Mouse (Mus musculus) liver, adult 2 months (tissue): ENCODE measurements around the gene Ppp1r1b. TPM values are rescaled to one million over a fixed set of nuclear protein-coding genes. Genes with fewer than 3 reads are reported as not detected.

Experiments used
- DNase-seq: peaks from one replicate; pipeline ENCODE4 v3.0.0-alpha.2; 2011; ENCODE audit warnings: low read depth, low spot score; ENCODE audit errors: extremely low read depth
- H3K27ac ChIP-seq: fragments of 200-500 bp; replicated peaks from 2 replicates; pipeline ENCODE4 v1.5.1; 2012; ENCODE audit warnings: low read depth, mild to moderate bottlenecking, control low read depth, inconsistent platforms, low read length; ENCODE audit not compliant: insufficient read depth
- H3K27me3 ChIP-seq: fragments of 200-500 bp; 2 replicates; pipeline ENCODE4 v1.6.1; 2012; ENCODE audit warnings: mild to moderate bottlenecking, moderate library complexity, low read length, inconsistent platforms; ENCODE audit not compliant: control insufficient read depth, insufficient read depth
- H3K36me3 ChIP-seq: fragments of 200-500 bp; 2 replicates; pipeline ENCODE4 v1.6.1; 2012; ENCODE audit warnings: low read length, inconsistent platforms; ENCODE audit not compliant: control insufficient read depth, insufficient read depth
- H3K4me1 ChIP-seq: fragments of 200-500 bp; 2 replicates; pipeline ENCODE4 v1.6.1; 2011; ENCODE audit warnings: low read length; ENCODE audit not compliant: control insufficient read depth, insufficient read depth
- H3K4me3 ChIP-seq: fragments of 200-500 bp; 2 replicates; pipeline ENCODE4 v1.5.1; 2011; ENCODE audit warnings: low read depth, mild to moderate bottlenecking, control low read depth, low read length, moderate library complexity; ENCODE audit not compliant: insufficient read depth
- H3K79me2 ChIP-seq: fragments of 200-500 bp; 2 replicates; pipeline ENCODE4 v1.6.1; 2012; ENCODE audit warnings: inconsistent platforms, mild to moderate bottlenecking, low read length, moderate library complexity; ENCODE audit not compliant: control insufficient read depth, insufficient read depth
- H3K9ac ChIP-seq: fragments of 200-500 bp; 2 replicates; pipeline ENCODE4 v1.6.1; 2012; ENCODE audit warnings: low read depth, mild to moderate bottlenecking, control low read depth, inconsistent platforms, low read length
- CTCF ChIP-seq: fragments of 200-500 bp; IDR thresholded peaks from 2 replicates; pipeline ENCODE4 v1.5.1; 2011; ENCODE audit warnings: low read depth, low read length, control low read depth
- POLR2A ChIP-seq: fragments of 200-500 bp; IDR thresholded peaks from 2 replicates; pipeline ENCODE4 v1.6.1; 2011; ENCODE audit warnings: low read length, control low read depth; ENCODE audit not compliant: insufficient read depth; ENCODE audit errors: extremely low read depth
- WGBS: fragments of 180-500 bp; shearing (Covaris S2); methylation state at CpG from one replicate; pipeline ENCODE4 v1.1.7; 2018; 5-methylcytosine and 5-hydroxymethylcytosine counted together
- polyA plus RNA-seq: library from polyadenylated mRNA; depleted of rRNA; stranded (reverse); fragments of >200 nt; gene quantifications from 2 replicates; pipeline ENCODE4 v1.2.3, GENCODE M21; 2012
- total RNA-seq: library from RNA; depleted of rRNA; stranded (reverse); fragments of >200 nt; gene quantifications from 2 replicates; pipeline ENCODE4 v1.2.3, GENCODE M21; 2014

Gene Ppp1r1b
- total and polyA plus RNA-seq, 2 experiments: 0.55 to 4.3 TPM

DNA sequence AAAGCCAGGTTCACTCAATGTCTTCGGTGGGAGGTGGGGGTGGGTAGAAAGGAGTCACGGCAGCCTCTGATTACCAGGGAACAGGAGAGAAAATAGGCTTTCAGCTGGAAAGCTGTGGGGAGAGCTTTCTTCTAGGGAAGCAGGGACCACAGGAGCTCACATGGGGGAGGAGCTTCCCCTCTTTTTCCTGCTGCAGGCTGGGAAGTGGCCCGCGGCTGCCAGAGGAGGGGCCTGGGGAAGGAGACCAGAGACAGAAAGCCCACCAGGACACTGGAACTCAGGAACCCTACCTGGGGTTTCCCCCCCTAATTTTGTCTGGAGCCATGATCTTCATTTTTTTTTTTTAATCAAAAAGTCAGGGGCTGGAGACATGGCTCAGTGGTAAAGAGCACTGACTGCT is 7.6 kb upstream of the Ppp1r1b start:
- no peak for TF ChIP-seq POLR2A
- no peak for TF ChIP-seq CTCF
- Histone ChIP-seq H3K9ac (no peak overlapping the region), H3K79me2 (no peaks in the 10 kb centered on the region), H3K36me3 (no peaks in the 10 kb centered on the region), H3K4me3 (no peak overlapping the region), H3K27ac (no peak overlapping the region), H3K27me3 (peaks cover 10% of the 10 kb centered on the region; the same call in 1 of the 2 replicates), H3K4me1 (no peaks in the 10 kb centered on the region; the same call in none of the 2 replicates)
- no peak for DNase-seq
- WGBS: 27% methylated on average over 4 of the region's 4 CpGs

- Histone ChIP-seq H3K27me3 (peaks cover 10% of the 10 kb centered on the region; the same call in 1 of the 2 replicates), H3K79me2 (no peaks in the 10 kb centered on the region), H3K4me1 (no peaks in the 10 kb centered on the region; the same call in none of the 2 replicates), H3K36me3 (no peaks in the 10 kb centered on the region), H3K4me3 (no peak overlapping the region), H3K27ac (no peak overlapping the region), H3K9ac (no peak overlapping the region)
- 73% methylated on average over 4 of the region's 4 CpGs for WGBS
- no peak for TF ChIP-seq POLR2A
- no peak for TF ChIP-seq CTCF
- DNase-seq: no peak
Measured at GRCm38 (mm10) chr11:98341174-98341573, 7.0 kb upstream of the Ppp1r1b start.

DNA sequence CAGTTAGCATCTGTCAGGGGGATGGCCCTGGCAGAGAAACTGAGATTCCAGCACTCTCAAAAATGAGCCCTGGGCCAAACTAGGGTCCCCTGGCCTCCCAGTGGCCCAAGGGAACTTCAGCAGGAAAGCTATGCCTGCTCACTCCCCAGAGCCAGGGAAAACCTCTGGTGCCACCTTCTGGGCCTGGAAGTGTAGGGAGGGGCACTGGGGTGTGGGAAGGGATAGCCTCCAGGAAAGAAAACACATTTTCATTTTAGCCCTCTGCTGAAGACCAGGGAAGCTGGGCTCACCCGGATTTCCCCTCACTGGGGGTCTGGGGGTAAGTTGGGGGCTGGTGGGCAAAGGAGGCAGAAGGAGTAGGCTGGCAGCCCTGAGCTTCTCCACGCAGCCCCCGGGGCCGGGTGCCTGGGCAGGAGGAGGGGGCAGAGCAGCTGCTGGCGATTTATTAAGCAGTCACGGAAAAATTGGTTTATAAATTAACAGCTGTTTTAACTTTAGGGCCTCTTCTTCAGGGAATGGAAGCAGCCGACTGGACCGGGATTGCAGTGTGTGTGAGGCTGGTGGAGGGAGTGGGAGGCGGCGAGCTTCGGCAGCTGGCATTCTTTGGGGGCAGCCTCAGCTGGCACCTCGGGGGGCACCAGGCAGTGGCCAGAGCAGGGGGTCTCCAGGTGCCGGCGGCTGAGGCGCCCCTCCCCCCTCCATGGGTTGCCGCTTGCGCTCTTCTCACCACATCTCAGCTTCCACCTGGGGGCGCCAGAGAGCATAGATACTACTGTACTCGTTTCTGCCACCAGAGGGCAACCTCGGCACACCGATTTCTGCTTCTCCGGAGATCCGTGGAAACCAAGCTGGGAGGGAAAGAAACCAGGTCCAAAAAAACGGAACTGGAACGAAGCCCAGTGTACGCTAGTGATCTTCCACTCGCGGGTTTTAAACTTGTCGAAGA is 5.9 kb upstream of the Ppp1r1b start:
- Histone ChIP-seq H3K27ac (no peak overlapping the region), H3K4me1 (no peaks in the 10 kb centered on the region; the same call in none of the 2 replicates), H3K27me3 (peaks cover 14% of the 10 kb centered on the region; the same call in 1 of the 2 replicates), H3K79me2 (no peaks in the 10 kb centered on the region), H3K4me3 (no peak overlapping the region; the same call in 1 of the 2 replicates), H3K9ac (no peak overlapping the region), H3K36me3 (no peaks in the 10 kb centered on the region)
- WGBS: 4% methylated on average over 29 of the region's 29 CpGs
- peak; percentile 65 for DNase-seq
- TF ChIP-seq POLR2A: no peak
- peak; percentile 100 for TF ChIP-seq CTCF

- Histone ChIP-seq H3K27ac (no peak overlapping the region), H3K9ac (no peak overlapping the region), H3K4me1 (no peaks in the 10 kb centered on the region; the same call in 1 of the 2 replicates), H3K27me3 (peaks cover 23% of the 10 kb centered on the region), H3K79me2 (no peaks in the 10 kb centered on the region), H3K36me3 (no peaks in the 10 kb centered on the region), H3K4me3 (no peak overlapping the region)
- peak; percentile 85 for TF ChIP-seq CTCF
- TF ChIP-seq POLR2A: no peak
- 2% methylated on average over 14 of the region's 14 CpGs for WGBS
- DNase-seq: peak; percentile 41
Measured at GRCm38 (mm10) chr11:98345253-98345652, 3.0 kb upstream of the Ppp1r1b start.

GRCm38 (mm10) chr11:98346168-98346567 is 2.0 kb upstream of the Ppp1r1b start:
- 28% methylated on average over 9 of the region's 9 CpGs for WGBS
- H3K27me3 ChIP-seq: peaks cover 23% of the 10 kb centered on the region

More at GRCm38 (mm10) chr11:98346168-98346567, 2.0 kb upstream of the Ppp1r1b start:
- no peak for DNase-seq
- Histone ChIP-seq H3K79me2 (no peaks in the 10 kb centered on the region), H3K27ac (no peak overlapping the region), H3K4me1 (no peaks in the 10 kb centered on the region; the same call in 1 of the 2 replicates), H3K9ac (no peak overlapping the region), H3K36me3 (no peaks in the 10 kb centered on the region), H3K4me3 (no peak overlapping the region)
- no peak for TF ChIP-seq POLR2A
- no peak for TF ChIP-seq CTCF
